Mouse (Mus musculus): ENCODE results near the gene Cdc73. TPM values are rescaled to one million over a fixed set of nuclear protein-coding genes. Genes with fewer than 3 reads are reported as not detected.
"Not testable (repeated sequence)": the region's sequence is repeated elsewhere in the genome, so short reads cannot be mapped to it uniquely, and the experiment has no call there.

The Cdc73 gene
- total and polyA plus RNA-seq, 3 experiments, result 13.4 to 85.0 (median 21.5) TPM

GRCm38 (mm10) chr1:143727701-143728445 lies 25.2 kb upstream of the Cdc73 start:
- no peak overlapping the region for H3K9ac ChIP-seq (ENCODE audit: insufficient read depth, low read depth)
- DNase-seq (ENCODE audit: extremely low read depth), result no peak
- H3K27ac ChIP-seq (ENCODE audit: insufficient read depth, low read depth), result no peak overlapping the region
- in situ Hi-C loops (cut with MboI; ENCODE audit: low pct_ligation_motif_present, low pct_unique_long_range_greater_than_20kb, low sequenced_read_pairs), result no loop called here
- TF ChIP-seq ELF1 (IDR thresholded peaks at IDR 0.05; ENCODE audit: low read depth, low read length) (no peak), POLR2A (IDR thresholded peaks at IDR 0.05; ENCODE audit: low read depth, low read length) (no peak), KAT2A (IDR thresholded peaks at IDR 0.05; ENCODE audit: insufficient replicate concordance, low read length) (no peak), BHLHE40 (IDR thresholded peaks at IDR 0.05; ENCODE audit: low read depth, low read length) (no peak), HCFC1 (IDR thresholded peaks at IDR 0.05; ENCODE audit: low read depth, low read length) (no peak), SMC3 (IDR thresholded peaks at IDR 0.05; ENCODE audit: low read depth, low read length) (no peak), SIN3A (IDR thresholded peaks at IDR 0.05; ENCODE audit: low read length) (no peak), USF2 (conservative IDR thresholded peaks at IDR 0.05; ENCODE audit: low read depth, low read length) (no peak), ZC3H11A (IDR thresholded peaks at IDR 0.05; ENCODE audit: low read depth, low read length) (no peak), E2F4 (IDR thresholded peaks at IDR 0.05; ENCODE audit: insufficient replicate concordance, low read depth, low read length) (no peak), UBTF (IDR thresholded peaks at IDR 0.05; ENCODE audit: low read depth, low read length) (no peak), MYC (IDR thresholded peaks at IDR 0.05; ENCODE audit: low read depth, low read length) (no peak)
- no peaks in the 10 kb centered on the region for H3K79me2 ChIP-seq (replicated peaks; ENCODE audit: control insufficient read depth, extremely low read depth, insufficient read depth, poor library complexity, severe bottlenecking)
- H3K27me3 ChIP-seq (replicated peaks), result no peaks in the 10 kb centered on the region
- H3K4me2 ChIP-seq (ENCODE audit: insufficient read depth, low read depth, poor library complexity, severe bottlenecking), result no peak overlapping the region
- H3K4me3 ChIP-seq (replicated peaks in 1 of 3; ENCODE audit: low read depth in 2 of 3, low read length in 2 of 3, poor library complexity in 1 of 3), result no peak overlapping the region
- no peaks in the 10 kb centered on the region for H3K9me3 ChIP-seq (replicated peaks; ENCODE audit: low read length)
- H3K36me3 ChIP-seq (replicated peaks in 1 of 2; ENCODE audit: control insufficient read depth in 1 of 2, insufficient read depth in 1 of 2, low read length in 1 of 2), result no peaks in the 10 kb centered on the region
- H3K4me1 ChIP-seq (ENCODE audit: control insufficient read depth in 1 of 2, insufficient read depth in 2 of 2), result no peaks in the 10 kb centered on the region
- dilution Hi-C loops (cut with MboI; ENCODE audit: extremely low pct_ligation_motif_present, extremely low pct_unique_long_range_greater_than_20kb, low sequenced_read_pairs), result no loop called here

DNA sequence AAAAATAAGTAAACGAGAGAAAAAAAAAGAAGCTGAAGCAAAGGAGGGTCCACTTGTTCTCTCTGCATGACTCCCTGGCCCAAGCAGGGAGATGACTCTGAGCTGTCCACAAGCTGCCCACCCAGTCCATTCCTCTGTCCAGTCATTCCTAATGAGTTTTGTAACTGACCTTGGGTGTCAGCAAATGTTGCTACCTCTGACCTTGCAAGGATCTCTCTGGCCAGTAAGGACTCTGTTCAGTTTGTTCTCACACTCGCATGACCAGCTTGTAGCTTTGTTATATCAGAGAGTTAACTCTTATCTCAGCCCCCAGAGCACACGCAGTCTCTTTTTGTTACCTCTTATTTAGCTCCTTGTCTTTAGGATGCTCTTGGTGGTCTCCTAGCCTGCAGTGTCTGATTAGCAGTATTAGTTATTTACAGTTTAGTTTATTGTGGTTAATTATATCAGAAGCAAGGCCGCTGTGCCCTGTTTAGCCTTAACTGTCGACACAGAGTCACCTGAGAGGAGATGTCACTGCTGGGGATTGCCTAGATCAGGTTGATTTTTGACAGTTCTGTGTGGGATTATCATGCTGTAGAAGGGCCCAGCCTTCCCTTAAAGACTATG lies 21.9 kb upstream of the Cdc73 start:
- Histone ChIP-seq H3K4me2 (ENCODE audit: insufficient read depth, low read depth, poor library complexity, severe bottlenecking) (no peak overlapping the region), H3K9ac (ENCODE audit: insufficient read depth, low read depth) (no peak overlapping the region), H3K79me2 (replicated peaks; ENCODE audit: control insufficient read depth, extremely low read depth, insufficient read depth, poor library complexity, severe bottlenecking) (no peaks in the 10 kb centered on the region), H3K36me3 (replicated peaks in 1 of 2; ENCODE audit: control insufficient read depth in 1 of 2, insufficient read depth in 1 of 2, low read length in 1 of 2) (no peaks in the 10 kb centered on the region), H3K27ac (ENCODE audit: insufficient read depth, low read depth) (no peak overlapping the region), H3K27me3 (replicated peaks) (no peaks in the 10 kb centered on the region), H3K9me3 (replicated peaks; ENCODE audit: low read length) (no peaks in the 10 kb centered on the region), H3K4me3 (replicated peaks in 1 of 3; ENCODE audit: low read depth in 2 of 3, low read length in 2 of 3, poor library complexity in 1 of 3) (no peak overlapping the region), H3K4me1 (ENCODE audit: control insufficient read depth in 1 of 2, insufficient read depth in 2 of 2) (no peaks in the 10 kb centered on the region)
- TF ChIP-seq TCF12 (IDR thresholded peaks at IDR 0.05; ENCODE audit: low read depth, low read length) (no peak), USF2 (conservative IDR thresholded peaks at IDR 0.05; ENCODE audit: low read depth, low read length) (no peak)
- dilution Hi-C loops (cut with MboI; ENCODE audit: extremely low pct_ligation_motif_present, extremely low pct_unique_long_range_greater_than_20kb, low sequenced_read_pairs), result no loop called here
- DNase-seq (ENCODE audit: extremely low read depth), result no peak
- in situ Hi-C loops (cut with MboI; ENCODE audit: low pct_ligation_motif_present, low pct_unique_long_range_greater_than_20kb, low sequenced_read_pairs), result no loop called here

- dilution Hi-C loops (cut with MboI; ENCODE audit: extremely low pct_ligation_motif_present, extremely low pct_unique_long_range_greater_than_20kb, low sequenced_read_pairs); H3K79me2 ChIP-seq (replicated peaks; ENCODE audit: control insufficient read depth, extremely low read depth, insufficient read depth, poor library complexity, severe bottlenecking): not testable (repeated sequence)
Measured at GRCm38 (mm10) chr1:143716038-143716437, 13.3 kb upstream of the Cdc73 start, which contains the start of gene Glrx2. TSS of gene Glrx2 (plus strand) at chr1:143716338.

More at GRCm38 (mm10) chr1:143716038-143716437, 13.3 kb upstream of the Cdc73 start, which contains the start of gene Glrx2:
- H3K9ac ChIP-seq (ENCODE audit: insufficient read depth, low read depth); H3K27ac ChIP-seq (ENCODE audit: insufficient read depth, low read depth); H3K4me1 ChIP-seq (ENCODE audit: control insufficient read depth in 1 of 2, insufficient read depth in 2 of 2); H3K36me3 ChIP-seq (replicated peaks in 1 of 2; ENCODE audit: control insufficient read depth in 1 of 2, insufficient read depth in 1 of 2, low read length in 1 of 2); H3K27me3 ChIP-seq (replicated peaks); in situ Hi-C loops (cut with MboI; ENCODE audit: low pct_ligation_motif_present, low pct_unique_long_range_greater_than_20kb, low sequenced_read_pairs); H3K4me3 ChIP-seq (replicated peaks in 1 of 3; ENCODE audit: low read depth in 2 of 3, low read length in 2 of 3, poor library complexity in 1 of 3); H3K9me3 ChIP-seq (replicated peaks; ENCODE audit: low read length); H3K4me2 ChIP-seq (ENCODE audit: insufficient read depth, low read depth, poor library complexity, severe bottlenecking); DNase-seq (ENCODE audit: extremely low read depth): not testable (repeated sequence)
